Mouse (Mus musculus): ENCODE data around the gene Gpr4. TPM values are rescaled to one million over a fixed set of nuclear protein-coding genes. Genes with fewer than 3 reads are reported as not detected.

Gpr4 gene
- 1 to 10 TPM; 1.3 to 2.7 (median 1.8) TPM for total RNA-seq (2022)

- no peak for DNase-seq (ENCODE audit: low spot score in 2 of 2)
Measured at GRCm38 (mm10) chr7:19211996-19212755, at the start of gene Gpr4. TSS of gene Gpr4 (plus strand) at chr7:19212538.

- DNase-seq (ENCODE audit: low spot score in 2 of 2): no peak
Measured at GRCm38 (mm10) chr7:19162928-19163327, 49.4 kb upstream of the Gpr4 start.

- no peak for DNase-seq (ENCODE audit: low spot score in 2 of 2)
Measured at GRCm38 (mm10) chr7:19163752-19164151, 48.6 kb upstream of the Gpr4 start.

- no peak for DNase-seq (ENCODE audit: low spot score in 2 of 2)
Measured at GRCm38 (mm10) chr7:19164189-19164588, 48.1 kb upstream of the Gpr4 start.

GRCm38 (mm10) chr7:19164978-19165377, 47.4 kb upstream of the Gpr4 start:
- DNase-seq (ENCODE audit: low spot score in 2 of 2): no peak

- no peak for DNase-seq (ENCODE audit: low spot score in 2 of 2)
Measured at GRCm38 (mm10) chr7:19165656-19166423, 46.5 kb upstream of the Gpr4 start, which contains the start of gene Gipr. TSS of gene Gipr (minus strand) at chr7:19166127.

- no peak for DNase-seq (ENCODE audit: low spot score in 2 of 2)
Measured at GRCm38 (mm10) chr7:19166990-19167389, 45.3 kb upstream of the Gpr4 start.

GRCm38 (mm10) chr7:19169506-19169905, 42.8 kb upstream of the Gpr4 start:
- DNase-seq (ENCODE audit: low spot score in 2 of 2): no peak

- no peak for DNase-seq (ENCODE audit: low spot score in 2 of 2)
Measured at GRCm38 (mm10) chr7:19170142-19170541, 42.2 kb upstream of the Gpr4 start.

GRCm38 (mm10) chr7:19171831-19172230, 40.5 kb upstream of the Gpr4 start:
- DNase-seq (ENCODE audit: low spot score in 2 of 2): no peak

GRCm38 (mm10) chr7:19172874-19173273, 39.5 kb upstream of the Gpr4 start:
- peak; percentile 72 to 83 for DNase-seq (ENCODE audit: low spot score in 2 of 2)

- DNase-seq (ENCODE audit: low spot score in 2 of 2): peak; percentile 90 to 92
Measured at GRCm38 (mm10) chr7:19175708-19176515, 36.4 kb upstream of the Gpr4 start, which contains the start of gene Eml2. TSS of gene Eml2 (plus strand) at chr7:19176421.

GRCm38 (mm10) chr7:19176516-19176947, 35.8 kb upstream of the Gpr4 start:
- DNase-seq (ENCODE audit: low spot score in 2 of 2): no peak

- DNase-seq (ENCODE audit: low spot score in 2 of 2): no peak
Measured at GRCm38 (mm10) chr7:19177216-19177615, 35.1 kb upstream of the Gpr4 start.

- DNase-seq (ENCODE audit: low spot score in 2 of 2): peak in 1 of 2 experiments; percentile 52
Measured at GRCm38 (mm10) chr7:19178035-19178434, 34.3 kb upstream of the Gpr4 start.

- DNase-seq (ENCODE audit: low spot score in 2 of 2): peak; percentile 79 to 84
Measured at GRCm38 (mm10) chr7:19178443-19179092, 33.8 kb upstream of the Gpr4 start.

- peak in 1 of 2 experiments; percentile 57 for DNase-seq (ENCODE audit: low spot score in 2 of 2)
Measured at GRCm38 (mm10) chr7:19179173-19179572, 33.2 kb upstream of the Gpr4 start.

GRCm38 (mm10) chr7:19179936-19180335, 32.4 kb upstream of the Gpr4 start:
- DNase-seq (ENCODE audit: low spot score in 2 of 2): no peak

GRCm38 (mm10) chr7:19180862-19181429, 31.4 kb upstream of the Gpr4 start:
- no peak for DNase-seq (ENCODE audit: low spot score in 2 of 2)

- no peak for DNase-seq (ENCODE audit: low spot score in 2 of 2)
Measured at GRCm38 (mm10) chr7:19184250-19184649, 28.1 kb upstream of the Gpr4 start.

GRCm38 (mm10) chr7:19184758-19185157, 27.6 kb upstream of the Gpr4 start:
- no peak for DNase-seq (ENCODE audit: low spot score in 2 of 2)

Measured in layer of hippocampus, adult 8-10 months (tissue).